Mouse (Mus musculus) brain, embryonic 14.5 days (tissue): ENCODE data around the gene Alg1.
"Not testable (repeated sequence)": the region's sequence is repeated elsewhere in the genome, so short reads cannot be mapped to it uniquely, and the experiment has no call there.

Experiments used
- CTCF ChIP-seq: fragments of 200-500 bp; IDR thresholded peaks from 2 replicates; pipeline ENCODE4 v1.5.1; 2012; ENCODE audit warnings: inconsistent platforms, mild to moderate bottlenecking, moderate library complexity, borderline replicate concordance; ENCODE audit not compliant: insufficient read depth, insufficient read length; ENCODE audit errors: extremely low read depth
- POLR2A ChIP-seq: fragments of 200-500 bp; IDR thresholded peaks from 2 replicates; pipeline ENCODE4 v1.6.1; 2012; ENCODE audit warnings: mild to moderate bottlenecking, inconsistent platforms, borderline replicate concordance; ENCODE audit not compliant: poor library complexity, insufficient read depth, insufficient read length, severe bottlenecking; ENCODE audit errors: extremely low read depth

DNA sequence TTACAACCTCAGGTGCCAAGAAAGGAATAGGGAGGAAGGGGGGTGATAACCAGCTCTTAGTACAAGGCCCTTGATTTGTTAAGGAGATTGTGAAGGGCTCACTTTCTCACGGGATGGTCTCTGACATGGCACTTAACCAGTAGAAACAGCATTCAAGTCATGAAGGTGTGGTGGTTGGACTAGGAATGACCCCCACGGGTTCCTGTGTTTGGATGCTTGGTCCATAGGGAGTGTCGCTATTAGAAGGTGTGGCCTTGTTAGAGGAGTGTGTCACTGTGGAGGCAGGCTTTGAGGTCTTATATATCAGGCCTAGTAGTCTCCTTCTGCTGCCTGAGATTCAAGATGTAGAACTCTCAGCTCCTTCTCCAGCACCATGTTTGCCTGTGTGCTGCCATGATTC, 5.3 kb upstream of the Alg1 start:
- TF ChIP-seq CTCF, POLR2A: not testable (repeated sequence)
